16 mouse cellular contexts compared by ENCODE assay signal in the genomic region with DNA sequence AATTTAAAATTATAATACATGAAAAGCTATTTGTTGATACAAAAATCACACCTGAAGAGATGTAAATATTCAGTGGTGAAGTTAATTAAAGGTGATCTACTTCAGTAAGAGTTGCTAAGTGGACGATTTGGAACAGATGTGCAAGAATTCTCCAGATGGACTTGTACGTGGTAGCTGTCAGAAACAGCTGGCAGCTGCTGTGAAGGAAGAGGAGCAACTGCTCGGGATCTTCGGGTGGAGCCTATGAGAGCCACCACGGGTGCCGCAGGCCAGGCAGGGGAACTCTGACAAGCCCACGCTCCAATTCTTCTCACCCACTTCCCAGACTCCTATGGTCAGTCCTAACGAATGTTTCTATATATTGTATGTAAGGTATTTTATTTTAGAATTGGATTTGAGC. TPM values are rescaled to one million over a fixed set of nuclear protein-coding genes. Genes with fewer than 3 reads are reported as not detected.
"Had no signal": no experiment of that assay in that cellular context is flagged by ENCODE, and none has a peak within 500 bp of the region (broad histone marks: within the 10 kb centered on the region; RNA-seq: fewer than 3 reads in every experiment).

No protein-coding gene starts in this region.

- H3K9me3 ChIP-seq: kidney, embryonic 15.5 days; limb, embryonic 15.5 days had no signal

- DNase-seq: kidney, adult 11 months; kidney, adult 8-10 months; kidney, postnatal 10 days; kidney, postnatal 36 days; liver, postnatal 0 days; midbrain, embryonic 14.5 days; thymus, adult 18-20 months; thymus, postnatal 36 days had no signal

- H3K4me3 ChIP-seq: kidney, embryonic 15.5 days; limb, embryonic 15.5 days had no signal

- H3K27me3 ChIP-seq: kidney, embryonic 15.5 days; limb, embryonic 15.5 days had no signal

- H3K27ac ChIP-seq: kidney, embryonic 15.5 days; limb, embryonic 15.5 days; liver, embryonic 14.5 days had no signal

- H3K4me1 ChIP-seq: limb, embryonic 15.5 days had no signal

- H3K9ac ChIP-seq: kidney, embryonic 15.5 days; limb, embryonic 15.5 days; liver, embryonic 14.5 days; liver, postnatal 0 days had no signal

- ATAC-seq: liver, postnatal 0 days had no signal

- H3K4me2 ChIP-seq: kidney, embryonic 15.5 days; limb, embryonic 15.5 days; liver, embryonic 11.5 days; midbrain, embryonic 11.5 days had no signal

RNA-seq across cellular contexts. Expression of a gene that starts 25.6 kb away (rescaled TPM):
- total RNA-seq: megakaryocyte progenitor cell, adult 5-6 weeks; megakaryocyte-erythroid progenitor cell, adult 5-6 weeks; midbrain, postnatal 0 days had no signal
